Mouse (Mus musculus) urinary bladder, adult 2 months (tissue): Measurements from ENCODE around the gene Cdcp1. TPM values are rescaled to one million over a fixed set of nuclear protein-coding genes. Genes with fewer than 3 reads are reported as not detected.

ENCODE experiments used
- DNase-seq: peaks from one replicate; pipeline ENCODE4 v3.0.0; 2022; ENCODE audit warnings: low spot score
- polyA plus RNA-seq: library from polyadenylated mRNA; depleted of rRNA; stranded (reverse); fragments of >200 nt; gene quantifications from 2 replicates; pipeline ENCODE4 v1.2.3, GENCODE M21; 2012; rRNA removed

Cdcp1 gene
- polyA plus RNA-seq, 1 experiment, result 25.1 TPM

DNA sequence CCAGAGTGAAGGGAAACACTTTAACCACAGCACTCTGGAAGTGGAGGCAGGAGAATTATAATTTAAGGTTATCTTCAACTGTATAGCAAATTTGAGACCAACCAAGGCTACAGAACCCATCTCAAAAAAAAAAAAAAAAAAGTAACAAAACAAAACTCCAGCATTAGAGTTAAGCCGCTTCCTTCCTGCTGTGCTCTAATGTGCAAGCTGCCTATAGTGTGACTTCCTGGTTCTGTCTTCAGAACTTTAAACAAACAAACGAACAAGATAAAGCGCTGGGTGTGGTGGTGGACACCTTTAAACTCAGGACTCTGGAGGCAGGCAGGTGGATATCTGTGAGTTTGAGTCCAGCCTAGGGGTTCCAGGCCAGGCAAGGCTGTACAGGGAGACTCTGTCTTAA lies 63.8 kb downstream of the Cdcp1 start:
- DNase-seq, result no peak

DNA sequence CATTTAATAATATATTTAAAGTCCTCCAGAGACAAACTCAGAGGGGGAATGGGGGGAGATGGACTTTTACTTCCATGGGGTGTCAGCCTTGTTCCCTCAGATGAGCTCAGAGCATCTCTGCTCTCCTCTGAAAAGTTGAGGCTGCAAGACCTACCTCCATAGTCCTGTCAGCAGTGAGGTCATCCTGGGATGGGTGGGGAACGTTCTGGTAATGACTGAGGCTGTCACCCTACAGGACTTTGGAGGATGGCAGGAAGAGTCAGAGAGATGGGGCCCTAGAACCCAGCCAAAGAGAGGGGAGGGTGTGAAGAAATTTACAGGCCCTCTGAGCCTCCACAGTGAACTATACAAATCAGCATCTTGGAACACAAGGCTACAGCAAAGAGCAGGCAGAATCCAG lies 64.3 kb downstream of the Cdcp1 start:
- DNase-seq, result no peak

DNA sequence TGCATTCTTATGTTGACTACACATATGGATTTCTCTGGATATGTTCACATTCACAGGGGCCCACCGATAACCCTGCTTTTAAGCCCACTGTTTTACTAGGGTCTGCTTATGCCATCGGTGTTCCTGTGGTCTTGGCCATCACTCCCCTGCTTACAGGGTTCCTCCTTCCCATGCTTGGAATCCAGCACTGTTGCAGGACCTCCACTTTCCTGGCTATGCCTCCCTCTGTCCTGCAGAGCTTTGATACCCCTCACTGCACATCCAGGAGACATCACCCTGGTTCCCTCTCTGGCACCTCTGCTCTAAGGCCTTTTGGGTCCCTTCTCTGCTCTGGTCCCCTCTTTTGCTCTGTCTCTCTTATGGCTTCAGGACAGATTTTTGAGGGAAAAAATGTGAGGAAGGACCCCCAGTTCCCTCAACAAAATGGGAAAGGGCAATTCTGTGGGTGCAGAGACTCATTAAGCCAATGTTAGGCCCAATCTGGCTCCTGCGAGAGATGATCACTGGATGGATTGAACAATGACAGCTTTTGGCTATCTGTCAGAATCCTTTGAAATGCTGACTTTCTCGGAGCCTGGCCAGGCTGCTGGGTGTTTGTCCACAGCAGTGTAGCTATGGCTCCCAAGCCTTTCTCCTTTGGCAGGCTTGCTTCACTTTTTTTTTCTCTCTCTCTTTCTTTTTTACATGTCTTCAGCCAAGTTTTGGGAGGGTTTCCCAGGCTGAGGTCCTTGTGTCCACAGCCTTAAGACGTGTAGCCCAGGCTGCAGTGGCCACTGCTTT lies 65.4 kb downstream of the Cdcp1 start, which contains the start of gene Clec3b:
Clec3b (plus strand) TSS at position 706 of the 780 bp plus-strand sequence.
- DNase-seq, result no peak

DNA sequence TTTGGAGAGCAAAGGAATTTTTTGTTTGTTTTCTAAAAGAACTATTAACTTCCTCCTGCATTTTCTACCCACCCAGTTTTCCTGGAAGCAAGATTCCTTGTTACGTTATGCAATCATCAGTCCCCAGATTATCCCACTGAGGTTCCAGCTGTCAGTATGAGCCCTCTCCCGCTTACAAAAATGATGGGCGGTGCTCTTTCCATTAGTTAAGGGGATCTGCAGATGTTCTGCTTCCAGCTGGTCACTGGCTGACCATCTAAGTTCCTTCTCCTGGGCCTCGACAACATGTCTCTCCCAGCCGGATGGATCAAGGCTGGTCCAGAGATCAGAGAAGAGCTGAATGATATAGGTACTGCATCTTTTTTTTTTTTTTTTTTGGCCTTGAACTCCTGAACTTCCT lies 67.4 kb downstream of the Cdcp1 start:
- DNase-seq, result no peak

DNA sequence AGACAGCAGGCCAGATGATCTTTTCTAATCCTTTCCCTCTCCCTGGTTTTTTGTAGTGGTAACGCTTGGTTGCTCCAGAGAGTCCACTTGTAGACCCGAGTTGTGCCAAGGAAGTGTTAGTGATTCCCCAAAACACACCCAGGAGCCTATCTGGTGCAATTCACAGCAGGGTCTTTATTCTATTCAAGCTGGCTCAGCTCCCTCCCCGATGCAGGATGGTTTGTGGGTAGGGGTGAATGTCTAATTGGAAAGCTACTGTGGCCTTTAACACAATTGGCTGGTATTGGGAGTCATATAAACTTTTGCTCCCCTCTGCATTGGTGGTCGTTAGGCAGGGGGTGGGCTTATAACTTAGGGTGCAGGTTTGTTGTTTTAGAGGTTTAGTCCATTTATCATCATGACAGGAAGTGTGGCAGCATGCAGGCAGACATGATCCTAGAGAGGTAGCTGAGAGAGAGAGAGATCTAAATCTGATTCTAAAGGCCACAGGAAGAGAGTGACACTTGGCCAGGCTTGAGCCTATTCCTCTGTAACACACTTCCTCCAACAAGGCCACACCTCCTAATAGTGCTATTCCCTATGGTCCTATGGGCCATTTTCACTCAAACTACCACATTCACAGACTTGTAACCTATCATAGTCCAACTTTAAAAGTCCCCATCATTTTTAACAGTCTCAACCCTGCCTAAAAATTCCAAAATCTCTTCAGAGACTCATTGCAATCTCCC lies 75.8 kb downstream of the Cdcp1 start:
- no peak for DNase-seq

DNA sequence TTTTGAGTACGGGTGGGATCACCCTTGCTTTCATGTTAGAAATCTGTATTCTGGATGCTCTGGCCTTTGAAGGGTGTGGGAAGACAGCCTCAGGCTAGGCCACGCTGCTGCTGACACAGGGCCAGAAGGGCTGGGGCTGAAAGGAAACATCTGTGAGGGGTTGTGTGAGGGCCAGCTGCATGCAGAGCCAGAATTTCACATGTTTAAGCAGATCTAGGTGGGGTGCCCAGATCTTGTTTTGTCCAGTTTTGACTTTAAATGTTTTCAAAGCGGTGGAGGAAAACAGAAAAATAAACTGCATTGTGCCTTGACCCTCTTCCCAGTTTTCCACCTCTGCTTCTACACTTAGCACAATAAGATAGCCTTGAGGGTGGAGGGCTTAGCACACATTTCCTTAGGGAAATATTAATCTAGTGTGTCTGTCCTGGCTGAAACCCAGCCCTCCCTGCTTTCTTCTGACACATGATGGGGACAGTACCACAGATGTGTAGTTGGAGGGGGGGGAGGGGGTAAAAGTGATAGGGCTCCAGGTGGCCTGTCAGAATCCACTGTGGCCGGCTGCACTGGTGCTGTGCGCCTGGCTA lies 76.9 kb downstream of the Cdcp1 start:
- DNase-seq, result no peak

DNA sequence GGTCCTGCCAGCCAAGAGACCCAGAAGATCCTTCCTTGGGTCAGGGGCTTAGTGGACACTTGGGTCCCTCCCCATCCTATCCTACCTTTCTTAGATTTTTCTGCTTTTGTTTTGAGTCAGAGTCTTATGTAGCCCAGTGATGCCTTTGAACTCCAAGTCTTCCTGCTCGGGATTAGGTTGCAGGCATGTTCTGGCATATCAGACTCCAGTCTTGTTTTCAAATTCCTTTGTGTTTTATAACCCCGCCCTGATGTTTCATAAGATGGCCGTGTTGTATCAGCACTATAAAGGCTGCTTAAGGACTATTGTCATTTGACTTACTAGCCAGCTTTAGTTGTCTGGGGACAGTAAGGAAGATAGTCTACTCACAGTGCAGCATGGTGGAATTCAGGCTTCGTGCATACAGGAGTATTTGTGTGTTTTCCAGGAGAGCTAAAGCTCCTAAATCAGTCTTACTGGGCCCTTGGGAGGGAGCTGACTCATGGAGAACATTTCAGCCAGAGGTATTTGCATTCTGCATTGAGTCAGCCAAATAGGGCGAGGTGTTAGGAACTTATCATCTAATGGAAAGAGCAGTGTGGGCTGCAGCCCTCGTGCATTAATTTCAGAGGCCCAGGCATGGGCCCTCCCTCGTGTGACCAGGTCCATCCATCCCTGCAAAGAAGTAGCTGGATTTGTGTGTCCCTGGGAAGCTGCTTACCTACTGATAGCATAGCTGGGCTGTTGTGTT lies 78.7 kb downstream of the Cdcp1 start:
- DNase-seq, result no peak

DNA sequence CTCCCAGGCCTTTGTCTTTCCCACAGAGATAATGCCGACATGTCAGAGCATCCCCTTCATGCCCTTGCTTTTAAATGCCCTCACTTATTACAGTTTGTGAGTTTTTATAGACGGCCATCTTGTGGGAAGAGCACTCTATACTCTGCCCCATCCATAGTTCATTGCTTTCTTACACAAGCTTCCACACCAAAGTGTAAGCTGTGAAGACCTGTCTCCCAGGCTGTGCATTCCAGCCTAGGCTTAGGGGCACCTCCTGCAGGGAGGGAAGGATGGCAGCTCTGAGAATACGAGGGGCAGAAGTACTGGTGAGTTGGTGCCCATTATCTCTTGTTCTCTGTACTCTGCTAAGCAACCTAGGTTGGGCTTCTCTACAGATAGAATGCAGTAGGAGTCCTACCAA lies 82.8 kb downstream of the Cdcp1 start:
- DNase-seq, result no peak

DNA sequence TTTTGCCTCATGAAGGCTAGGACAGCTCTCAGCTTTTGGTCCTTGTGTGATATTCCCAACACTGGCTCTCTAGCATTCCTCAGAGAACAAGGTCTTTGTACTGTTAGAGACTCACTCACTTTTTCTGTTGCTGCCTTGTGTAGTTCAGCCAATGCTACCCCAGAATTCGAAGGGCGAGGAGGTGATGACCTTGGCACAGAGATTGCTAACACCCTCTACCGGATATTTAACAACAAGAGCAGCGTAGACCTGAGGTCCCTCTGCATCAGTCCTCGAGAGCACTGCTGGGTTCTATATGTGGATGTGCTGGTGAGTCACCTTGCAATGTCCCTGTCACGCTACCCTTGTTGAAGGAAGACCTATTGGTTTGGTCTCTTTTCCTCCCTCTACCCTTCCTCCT lies 88.2 kb downstream of the Cdcp1 start:
- no peak for DNase-seq

DNA sequence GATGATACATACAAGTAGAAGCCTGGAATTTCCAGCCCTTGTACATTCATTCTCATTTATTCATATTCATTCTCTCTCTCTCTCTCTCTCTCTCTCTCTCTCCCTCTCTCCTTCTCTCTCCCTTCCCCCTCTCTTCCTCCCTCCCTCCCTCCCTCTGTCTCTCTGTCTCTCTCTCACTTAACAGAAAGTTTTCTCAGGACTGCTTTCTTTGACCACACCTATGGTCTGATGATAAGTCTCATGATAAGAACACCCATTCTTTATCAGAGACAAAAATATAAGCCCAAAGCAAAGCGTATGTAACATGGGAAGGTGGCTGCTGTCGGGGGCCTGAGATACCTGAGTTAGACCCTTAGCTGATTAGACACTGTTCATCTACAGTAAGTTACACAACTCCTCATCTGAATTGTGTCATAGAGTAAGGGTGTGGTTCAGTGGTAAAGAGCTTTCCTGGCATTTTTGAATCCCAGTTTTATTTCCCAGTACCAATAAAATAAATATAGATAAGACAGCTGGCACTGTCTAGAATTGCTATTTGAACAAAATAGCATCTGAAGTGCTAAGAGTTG lies 91.3 kb downstream of the Cdcp1 start:
- no peak for DNase-seq

DNA sequence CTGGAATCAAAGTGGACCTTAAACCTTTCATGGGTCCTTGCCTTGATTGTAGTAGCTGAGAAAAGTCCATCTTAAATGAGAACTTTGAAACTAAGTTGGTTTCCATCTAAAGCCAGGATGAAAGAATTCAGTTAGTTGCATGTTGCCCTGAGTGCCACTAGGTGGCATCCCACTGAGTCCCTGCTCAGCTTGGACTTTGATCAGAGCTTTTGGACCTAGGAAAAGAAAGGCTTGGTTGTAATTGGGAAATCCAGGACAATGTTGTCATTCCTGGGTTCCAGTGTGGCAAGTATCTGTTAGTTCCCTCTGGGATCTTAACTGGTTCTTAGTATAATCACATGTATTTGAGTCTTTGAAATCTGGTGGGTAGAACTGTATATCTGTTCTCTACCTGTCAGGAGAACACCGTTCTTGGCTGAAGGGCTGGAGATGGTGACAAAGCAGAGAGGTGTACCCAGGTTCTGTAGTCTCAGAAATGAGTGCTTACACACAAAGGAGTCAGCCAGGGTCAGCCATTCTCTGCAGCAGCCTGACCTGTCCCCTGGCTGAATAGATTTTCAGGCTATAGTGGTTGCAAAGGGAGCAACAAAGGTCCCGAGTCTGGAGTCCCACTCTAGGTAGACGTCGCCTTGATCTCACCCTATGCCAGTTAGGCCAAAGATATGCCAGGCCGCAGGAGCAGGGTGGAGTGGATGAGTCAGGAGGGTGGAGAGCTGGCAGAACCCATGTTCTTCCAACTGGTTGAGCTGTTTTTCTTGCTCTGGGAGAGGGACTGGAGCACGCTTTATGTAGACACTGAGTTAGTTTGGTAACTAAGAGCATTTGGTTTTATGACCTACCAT lies 92.0 kb downstream of the Cdcp1 start:
- DNase-seq, result no peak

DNA sequence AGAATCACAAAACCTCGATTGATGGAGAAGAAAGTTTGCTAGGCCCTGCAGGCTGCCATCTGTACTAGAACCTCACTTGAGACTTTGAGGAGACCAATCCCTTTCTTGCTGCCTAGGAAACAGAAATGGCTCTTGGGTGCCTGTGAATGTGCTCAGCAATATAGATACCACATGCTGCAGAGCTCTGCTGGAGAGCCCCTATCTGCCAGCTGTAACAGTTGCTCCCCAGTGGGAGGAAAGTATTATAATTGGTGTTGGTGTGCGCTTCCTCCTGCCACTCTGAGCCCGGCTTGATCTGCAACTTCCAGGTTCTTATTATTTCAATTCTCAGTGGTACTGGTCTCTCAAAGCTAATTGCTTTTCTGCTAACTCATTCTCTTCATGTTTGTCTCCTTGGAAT lies 92.8 kb downstream of the Cdcp1 start:
- DNase-seq, result no peak

Other genes with a start within 250 kb of the Cdcp1 start
- 17.1 and 19.5 TPM in 2 replicates for gene Tmem42, start 194.7 kb downstream of the Cdcp1 start, polyA plus RNA-seq
- 0.22 and 0.47 TPM in 2 replicates for gene Tgm4, start 181.3 kb downstream of the Cdcp1 start, polyA plus RNA-seq
- gene Zdhhc3, start 102.8 kb downstream of the Cdcp1 start, polyA plus RNA-seq, result 55.8 and 62.5 TPM in 2 replicates
- 72.3 and 101 TPM in 2 replicates for gene Exosc7, start 102.8 kb downstream of the Cdcp1 start, polyA plus RNA-seq
- gene Clec3b, start 65.1 kb downstream of the Cdcp1 start, polyA plus RNA-seq, result 707 and 739 TPM in 2 replicates
- gene Tmem158, start 44.7 kb upstream of the Cdcp1 start, polyA plus RNA-seq, result 20.7 and 22.7 TPM in 2 replicates
- gene Lars2, start 150.9 kb upstream of the Cdcp1 start, polyA plus RNA-seq, result 280 and 1,738 TPM in 2 replicates